Mouse (Mus musculus) megakaryocyte, embryonic 14.5 days (primary cell): ENCODE data around the gene Dusp2.

Experiments
- FLI1 ChIP-seq: IDR thresholded peaks from 2 replicates; pipeline ENCODE4 v1.6.1; 2012; ENCODE audit warnings: low read length, inconsistent platforms, mixed read lengths
- GATA1 ChIP-seq: IDR thresholded peaks from 3 replicates; pipeline ENCODE4 v1.6.1; 2012; ENCODE audit warnings: mixed read lengths, low read length, inconsistent platforms, borderline replicate concordance

- TF ChIP-seq FLI1 (no peak), GATA1 (no peak)
These were observed 21.3 kb upstream of the Dusp2 start for GRCm38 (mm10) chr2:127314467-127315154.
